Mouse (Mus musculus) Patski (cell line): ENCODE measurements around the gene Wwc2. TPM values are rescaled to one million over a fixed set of nuclear protein-coding genes. Genes with fewer than 3 reads are reported as not detected.

Experiments used
- ATAC-seq: fragments of 100-300 bp; one replicate; pipeline ENCODE4 v1.8.0; 2021
- CTCF ChIA-PET: fragments of 350-600 bp; sonication (Branson Sonifier 250); formaldehyde crosslinking; loops from one replicate; lab custom pipeline; 2022; ENCODE audit warnings: inconsistent platforms; lab: Charles Lee
- POLR2A ChIA-PET: fragments of 350-600 bp; sonication (Branson Sonifier 250); formaldehyde crosslinking; loops from one replicate; lab custom pipeline; 2022; ENCODE audit warnings: antibody characterized with exemption, inconsistent platforms; lab: Charles Lee
- DNase-seq: peaks from one replicate; pipeline ENCODE4 v3.0.0-alpha.2; 2011; ENCODE audit warnings: low read depth, low spot score
- H3K27me3 ChIP-seq: fragments of 371-371 bp; one replicate; pipeline ENCODE4 v1.5.1; 2021
- CTCF ChIP-seq: fragments of 100-300 bp; IDR thresholded peaks from one replicate; pipeline ENCODE4 v1.5.1; 2021
- in situ Hi-C: fragments of 300-500 bp; cut with MboI; formaldehyde crosslinking; loops from 3 replicates; pipeline ENCODE4 v1.11.1; 2018; ENCODE audit warnings: low pct_unique_long_range_greater_than_20kb, mixed read lengths
- polyA plus RNA-seq: library from polyadenylated mRNA; unstranded; gene quantifications from one replicate; pipeline ENCODE4 v1.2.3, GENCODE M21; 2021

Wwc2 gene
- polyA plus RNA-seq, 1 experiment from 2014 or later: 62.1 TPM

GRCm38 (mm10) chr8:47978755-47979154 is 12.0 kb downstream of the Wwc2 start:
- peak; percentile 79 for TF ChIP-seq CTCF

GRCm38 (mm10) chr8:47974963-47975314 is 15.8 kb downstream of the Wwc2 start:
- CTCF ChIA-PET: interaction anchor here (1.1 to 2.7 kb wide), 7 partner anchors 10 to 103 kb away, joined by 3 to 9 read pairs (median 6); no protein-coding TSS in a partner anchor
- DNase-seq (no peak), ATAC-seq (no peak)
- H3K27me3 ChIP-seq: no peaks in the 10 kb centered on the region
- POLR2A ChIA-PET: interaction anchor here (1.6 to 2.5 kb wide), 2 partner anchors 11 to 15 kb away, joined by 6 to 15 read pairs; partner anchors contain the start of gene Wwc2
- in situ Hi-C loops: no loop called here
- TF ChIP-seq CTCF: no peak

More at GRCm38 (mm10) chr8:47978755-47979154, 12.0 kb downstream of the Wwc2 start:
- DNase-seq (no peak), ATAC-seq (no peak)
- POLR2A ChIA-PET: interaction anchor here (0.7 to 1.3 kb wide), 3 partner anchors 8 to 224 kb away, joined by 3 to 6 read pairs (median 3); no protein-coding TSS in a partner anchor
- CTCF ChIA-PET: interaction anchor here (0.8 to 1.1 kb wide), 6 partner anchors 10 to 106 kb away, joined by 3 to 4 read pairs (median 3); no protein-coding TSS in a partner anchor
- no peaks in the 10 kb centered on the region for H3K27me3 ChIP-seq
- in situ Hi-C loops: no loop called here

GRCm38 (mm10) chr8:47974138-47974962 is 16.4 kb downstream of the Wwc2 start:
- no peak for TF ChIP-seq CTCF
- ATAC-seq (peak; percentile 86), DNase-seq (peak; percentile 85)
- no peaks in the 10 kb centered on the region for H3K27me3 ChIP-seq
- in situ Hi-C loops: no loop called here
- ChIA-PET POLR2A (interaction anchor here (0.6 to 2.5 kb wide), 2 partner anchors 8 to 16 kb away, joined by 3 to 15 read pairs; partner anchors contain the start of gene Wwc2), CTCF (interaction anchor here (0.8 to 2.7 kb wide), 8 partner anchors 11 to 102 kb away, joined by 3 to 9 read pairs (median 6); no protein-coding TSS in a partner anchor)

GRCm38 (mm10) chr8:47971121-47971520 is 19.6 kb downstream of the Wwc2 start:
- H3K27me3 ChIP-seq: no peaks in the 10 kb centered on the region
- in situ Hi-C loops: no loop called here
- TF ChIP-seq CTCF: no peak
- ChIA-PET CTCF (interaction anchor here (0.8 to 1.4 kb wide), 3 partner anchors 30 to 45 kb away, joined by 3 to 4 read pairs (median 4); no protein-coding TSS in a partner anchor), POLR2A (interaction anchor here (0.9 to 1.2 kb wide), 2 partner anchors 21 to 24 kb away, joined by 3 read pairs; no protein-coding TSS in a partner anchor)
- ATAC-seq: no peak
- no peak for DNase-seq

GRCm38 (mm10) chr8:47970576-47970975 is 20.1 kb downstream of the Wwc2 start:
- DNase-seq (no peak), ATAC-seq (peak; percentile 51)
- H3K27me3 ChIP-seq: no peaks in the 10 kb centered on the region
- in situ Hi-C loops: no loop called here
- ChIA-PET POLR2A (interaction anchor here (1.2 kb wide), 1 partner anchor 21 kb away, joined by 3 read pairs; no protein-coding TSS in a partner anchor), CTCF (interaction anchor here (0.8 to 1.4 kb wide), 4 partner anchors 29 to 98 kb away, joined by 3 to 4 read pairs (median 4); no protein-coding TSS in a partner anchor)
- no peak for TF ChIP-seq CTCF

GRCm38 (mm10) chr8:47967045-47967920 is 23.4 kb downstream of the Wwc2 start:
- in situ Hi-C loops: loop anchor here (5.0 kb wide), 1 partner anchor 40 kb away; no protein-coding TSS in a partner anchor
- CTCF ChIA-PET: interaction anchor here (1.1 to 1.5 kb wide), 3 partner anchors 16 to 95 kb away, joined by 3 to 5 read pairs (median 3); no protein-coding TSS in a partner anchor
- no peaks in the 10 kb centered on the region for H3K27me3 ChIP-seq
- ATAC-seq: no peak
- no peak for TF ChIP-seq CTCF
- POLR2A ChIA-PET: interaction anchor here (0.6 to 1.0 kb wide), 2 partner anchors 23 to 30 kb away, joined by 3 to 4 read pairs; partner anchors contain the start of gene Wwc2
- DNase-seq: no peak

GRCm38 (mm10) chr8:47962484-47962883 is 28.2 kb downstream of the Wwc2 start:
- ChIA-PET CTCF (interaction anchor here (0.7 to 1.3 kb wide), 4 partner anchors 17 to 54 kb away, joined by 3 read pairs; no protein-coding TSS in a partner anchor), POLR2A (interaction anchor here (0.6 to 1.4 kb wide), 2 partner anchors 26 to 53 kb away, joined by 5 read pairs; no protein-coding TSS in a partner anchor)
- H3K27me3 ChIP-seq: no peaks in the 10 kb centered on the region
- in situ Hi-C loops: no loop called here
- DNase-seq (no peak), ATAC-seq (no peak)
- no peak for TF ChIP-seq CTCF

- in situ Hi-C loops: no loop called here
- no peaks in the 10 kb centered on the region for H3K27me3 ChIP-seq
- no peak for TF ChIP-seq CTCF
- ChIA-PET CTCF (interaction anchor here (0.7 to 1.3 kb wide), 4 partner anchors 17 to 54 kb away, joined by 3 read pairs; no protein-coding TSS in a partner anchor), POLR2A (no interaction called here)
- ATAC-seq (peak; percentile 40), DNase-seq (peak; percentile 70)
These were observed 28.7 kb downstream of the Wwc2 start for GRCm38 (mm10) chr8:47962005-47962404.

GRCm38 (mm10) chr8:47957560-47957959 is 33.2 kb downstream of the Wwc2 start:
- POLR2A ChIA-PET: no interaction called here
- CTCF ChIA-PET: interaction anchor here (1.2 to 2.3 kb wide), 2 partner anchors 59 to 85 kb away, joined by 3 to 6 read pairs; no protein-coding TSS in a partner anchor
- DNase-seq (no peak), ATAC-seq (no peak)
- in situ Hi-C loops: no loop called here
- TF ChIP-seq CTCF: no peak
- no peaks in the 10 kb centered on the region for H3K27me3 ChIP-seq
